Mouse (Mus musculus): ENCODE measurements around the gene St7.

GRCm38 (mm10) chr6:17748866-17749582 is 56.3 kb downstream of the St7 start:
- TF ChIP-seq CTCF (IDR thresholded peaks at IDR 0.05; ENCODE audit: low read depth) (peak; percentile 22), EP300 (IDR thresholded peaks at IDR 0.05; ENCODE audit: low read depth) (no peak)

Data from heart, postnatal 0 days (tissue).